Mouse (Mus musculus) T-helper 1 cell (primary cell): ENCODE results near the gene Gm42372.

Experiments used
- in situ Hi-C: fragments of 300-600 bp; cut with MboI, MseI; formaldehyde crosslinking; loops from one replicate; pipeline ENCODE4 v1.15.1; 2025; ENCODE audit warnings: high pct_unique_total_duplicates

The Gm42372 gene

GRCm38 (mm10) chr7:17003230-17003960 lies 20.5 kb downstream of the Gm42372 start:
- in situ Hi-C loops: no loop called here

GRCm38 (mm10) chr7:17004716-17005115 lies 21.8 kb downstream of the Gm42372 start:
- in situ Hi-C loops: no loop called here

GRCm38 (mm10) chr7:17007300-17007699 lies 24.4 kb downstream of the Gm42372 start:
- in situ Hi-C loops: no loop called here

- in situ Hi-C loops: no loop called here
Observed at GRCm38 (mm10) chr7:17009326-17010009, 26.6 kb downstream of the Gm42372 start.

- in situ Hi-C loops: no loop called here
Observed at GRCm38 (mm10) chr7:17010010-17010347, 27.1 kb downstream of the Gm42372 start.

- in situ Hi-C loops: no loop called here
Observed at GRCm38 (mm10) chr7:17011909-17012590, 29.2 kb downstream of the Gm42372 start.

- in situ Hi-C loops: no loop called here
Observed at GRCm38 (mm10) chr7:17015381-17015780, 32.5 kb downstream of the Gm42372 start.

GRCm38 (mm10) chr7:17017036-17017435 lies 34.1 kb downstream of the Gm42372 start:
- in situ Hi-C loops: no loop called here

GRCm38 (mm10) chr7:17017921-17018320 lies 35.0 kb downstream of the Gm42372 start:
- in situ Hi-C loops: no loop called here

GRCm38 (mm10) chr7:17019426-17020166 lies 36.7 kb downstream of the Gm42372 start:
- in situ Hi-C loops: loop anchor here (5.0 kb wide), 1 partner anchor 38 kb away; no protein-coding TSS in a partner anchor

GRCm38 (mm10) chr7:17022176-17022575 lies 39.3 kb downstream of the Gm42372 start:
- in situ Hi-C loops: loop anchor here (5.0 kb wide), 1 partner anchor 35 kb away; no protein-coding TSS in a partner anchor

- in situ Hi-C loops: loop anchor here (5.0 kb wide), 1 partner anchor 34 kb away; no protein-coding TSS in a partner anchor
Observed at GRCm38 (mm10) chr7:17023701-17024100, 40.8 kb downstream of the Gm42372 start.

- in situ Hi-C loops: loop anchor here (5.0 kb wide), 1 partner anchor 33 kb away; no protein-coding TSS in a partner anchor
Observed at GRCm38 (mm10) chr7:17024141-17024540, 41.3 kb downstream of the Gm42372 start.

GRCm38 (mm10) chr7:17024814-17025504 lies 42.1 kb downstream of the Gm42372 start:
- in situ Hi-C loops: loop anchor here (5.0 kb wide), 1 partner anchor 32 kb away; no protein-coding TSS in a partner anchor

GRCm38 (mm10) chr7:17025505-17025894 lies 42.6 kb downstream of the Gm42372 start:
- in situ Hi-C loops: no loop called here

- in situ Hi-C loops: no loop called here
Observed at GRCm38 (mm10) chr7:17025896-17026622, 43.2 kb downstream of the Gm42372 start.

- in situ Hi-C loops: no loop called here
Observed at GRCm38 (mm10) chr7:17026710-17027587, 44.1 kb downstream of the Gm42372 start.

GRCm38 (mm10) chr7:17027588-17028343 lies 44.9 kb downstream of the Gm42372 start, which contains the start of gene Ppp5c:
Gene Ppp5c (minus strand): TSS chr7:17027924.
- in situ Hi-C loops: no loop called here
